Mouse (Mus musculus) hindbrain, embryonic 14.5 days (tissue): ENCODE data around the gene Iqcf5. TPM values are rescaled to one million over a fixed set of nuclear protein-coding genes. Genes with fewer than 3 reads are reported as not detected.

Experiments used
- ATAC-seq: fragments of 200-750 bp; cut with Nextera tagmentation; 2 replicates; pipeline ENCODE4 v1.8.0; 2017; ENCODE audit warnings: moderate number of reproducible peaks, mild to moderate bottlenecking, moderate TSS enrichment, moderate library complexity; ENCODE audit not compliant: low FRiP score
- DNase-seq: peaks from one replicate; pipeline ENCODE4 v3.0.0-alpha.2; 2015; ENCODE audit warnings: low spot score
- H3K27ac ChIP-seq: fragments of 300-500 bp; sonication (generic); 2 replicates; pipeline ENCODE4 v1.5.1; 2014; ENCODE audit warnings: mild to moderate bottlenecking, moderate library complexity
- H3K27me3 ChIP-seq: fragments of 300-500 bp; sonication (generic); 2 replicates; pipeline ENCODE4 v1.6.1; 2014; ENCODE audit warnings: mild to moderate bottlenecking, low read length, mixed read lengths; ENCODE audit not compliant: control insufficient read depth, insufficient read depth
- H3K36me3 ChIP-seq: fragments of 300-500 bp; sonication (generic); replicated peaks from 2 replicates; pipeline ENCODE4 v1.6.1; 2014; ENCODE audit not compliant: control insufficient read depth, insufficient read depth
- H3K4me1 ChIP-seq: fragments of 300-500 bp; sonication (generic); replicated peaks from 2 replicates; pipeline ENCODE4 v1.6.1; 2014; ENCODE audit warnings: antibody characterized with exemption, low read length, mixed read lengths; ENCODE audit not compliant: control insufficient read depth, insufficient read depth
- H3K4me2 ChIP-seq: fragments of 300-500 bp; sonication (generic); replicated peaks from 2 replicates; pipeline ENCODE4 v1.6.1; 2014; ENCODE audit warnings: mild to moderate bottlenecking, moderate library complexity
- H3K4me3 ChIP-seq: fragments of 300-500 bp; sonication (generic); replicated peaks from 2 replicates; pipeline ENCODE4 v1.5.1; 2014; ENCODE audit warnings: mild to moderate bottlenecking, low read length
- H3K9ac ChIP-seq: fragments of 300-500 bp; sonication (generic); 2 replicates; pipeline ENCODE4 v1.6.1; 2014
- H3K9me3 ChIP-seq: fragments of 300-500 bp; sonication (generic); 2 replicates; pipeline ENCODE4 v1.6.1; 2016; ENCODE audit warnings: low read length; ENCODE audit not compliant: control insufficient read depth
- WGBS: fragments of 180-500 bp; shearing (Covaris S2); extraction: QIAGEN DNeasy Blood & Tissue Kit; methylation state at CpG from one replicate; pipeline ENCODE4 v1.1.7; 2014; 5-methylcytosine and 5-hydroxymethylcytosine counted together
- polyA plus RNA-seq: library from polyadenylated mRNA; unstranded; fragments of >200 nt; fragmentation: Nextera tagmentation; extraction: Ambion mirVana; gene quantifications from 2 replicates; pipeline ENCODE4 v1.2.1, GENCODE M21; 2014

Iqcf5 gene
- polyA plus RNA-seq, 1 experiment from 2014 or later, result not detected

- Histone ChIP-seq H3K9me3 (no peaks in the 10 kb centered on the region), H3K4me2 (no peak overlapping the region), H3K27me3 (no peaks in the 10 kb centered on the region), H3K4me1 (no peaks in the 10 kb centered on the region), H3K4me3 (no peak overlapping the region), H3K9ac (no peak overlapping the region), H3K36me3 (no peaks in the 10 kb centered on the region), H3K27ac (no peak overlapping the region)
- ATAC-seq (no peak), DNase-seq (no peak)
- WGBS, result 89% methylated on average over 22 of the region's 22 CpGs
Measured at GRCm38 (mm10) chr9:106501846-106502245, 12.5 kb upstream of the Iqcf5 start.

DNA sequence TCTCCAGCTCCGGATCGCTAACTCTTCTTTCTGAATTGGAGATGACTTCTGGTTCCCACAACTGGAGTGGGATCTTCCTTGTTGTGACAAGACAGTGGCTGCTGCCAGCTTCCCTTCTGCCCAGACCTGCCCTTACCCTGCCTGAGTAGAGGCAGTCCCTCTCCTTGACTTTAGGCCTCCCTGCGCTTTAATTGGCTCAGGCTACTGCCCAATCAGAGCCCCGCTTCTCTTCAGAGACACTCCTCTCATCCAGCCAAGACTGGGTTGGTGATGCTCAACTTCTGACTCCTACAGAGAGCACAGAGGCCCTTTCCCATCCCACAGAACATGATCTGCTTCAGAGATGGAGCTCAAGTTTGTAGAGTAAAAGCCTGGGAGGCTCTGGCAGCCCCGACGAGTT, 10.1 kb upstream of the Iqcf5 start:
- ATAC-seq, result no peak
- 75% methylated on average over 6 of the region's 6 CpGs for WGBS

DNA sequence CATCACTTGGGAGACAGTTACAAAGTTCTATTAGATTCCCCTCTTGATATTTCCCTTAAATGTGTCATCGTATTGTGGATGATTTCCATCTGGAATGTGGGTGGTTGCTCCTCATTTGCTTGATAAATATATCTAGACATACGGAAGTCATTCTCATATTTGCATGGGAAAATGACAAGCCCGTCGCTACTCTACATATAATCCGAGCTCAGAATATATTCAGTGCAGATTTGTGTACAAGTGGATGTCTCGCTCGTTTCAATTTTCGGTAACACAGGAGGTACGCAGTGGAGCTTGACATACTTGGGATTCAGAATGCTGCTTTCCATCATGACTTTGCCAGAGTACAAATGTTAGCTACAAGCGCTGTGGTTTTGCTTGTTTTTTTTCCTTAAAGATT, 5.0 kb upstream of the Iqcf5 start:
- WGBS, result 94% methylated on average over 10 of the region's 10 CpGs
- Histone ChIP-seq H3K4me3 (no peak overlapping the region), H3K4me2 (no peak overlapping the region), H3K27ac (no peak overlapping the region), H3K27me3 (no peaks in the 10 kb centered on the region), H3K9me3 (no peaks in the 10 kb centered on the region), H3K4me1 (no peaks in the 10 kb centered on the region), H3K9ac (no peak overlapping the region), H3K36me3 (no peaks in the 10 kb centered on the region)
- ATAC-seq (no peak), DNase-seq (no peak)

More for the DNA sequence above, 10.1 kb upstream of the Iqcf5 start:
- Histone ChIP-seq H3K9ac (no peak overlapping the region), H3K9me3 (no peaks in the 10 kb centered on the region), H3K4me2 (no peak overlapping the region), H3K4me1 (no peaks in the 10 kb centered on the region), H3K4me3 (no peak overlapping the region), H3K27me3 (no peaks in the 10 kb centered on the region), H3K27ac (no peak overlapping the region), H3K36me3 (no peaks in the 10 kb centered on the region)
- DNase-seq, result no peak

DNA sequence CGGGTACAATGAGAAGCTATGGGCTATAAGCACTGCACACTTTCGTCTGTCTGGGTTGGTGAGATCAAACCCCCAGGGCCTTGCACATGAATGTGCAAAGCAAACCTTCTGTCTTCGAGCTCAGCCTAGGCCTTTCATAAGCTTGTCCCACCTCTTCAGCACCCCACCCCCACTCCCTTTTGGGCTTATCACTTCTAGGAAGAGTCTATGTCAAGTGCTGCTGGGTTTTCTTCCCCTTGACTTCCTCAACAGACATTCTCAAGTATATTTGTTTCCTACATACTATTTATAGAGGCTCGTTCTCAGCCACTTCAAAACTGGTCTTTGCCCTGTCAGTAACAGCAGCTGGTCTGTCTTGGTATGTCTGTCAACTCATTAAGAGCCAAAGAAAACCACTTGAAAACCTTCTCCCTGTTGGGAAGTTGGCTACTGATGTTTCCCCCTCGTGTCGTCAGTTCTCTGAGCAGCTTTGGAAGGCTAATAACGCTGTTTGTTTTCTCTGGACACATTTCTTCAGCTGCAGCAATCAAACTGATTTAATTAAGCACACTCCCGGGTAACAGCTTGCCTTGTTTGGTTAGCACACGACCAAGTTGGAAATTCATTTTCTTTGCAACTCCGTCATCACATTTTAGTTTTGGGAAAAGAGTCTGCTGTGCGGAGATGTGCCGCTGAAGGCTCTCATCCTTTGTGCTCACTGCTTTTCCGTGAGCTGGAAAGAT, 1.5 kb upstream of the Iqcf5 start:
- no peaks in the 10 kb centered on the region for H3K9me3 ChIP-seq
- ATAC-seq (no peak), DNase-seq (no peak)
- no peak overlapping the region for H3K4me3 ChIP-seq
- no peaks in the 10 kb centered on the region for H3K27me3 ChIP-seq
- no peaks in the 10 kb centered on the region for H3K4me1 ChIP-seq
- no peak overlapping the region for H3K27ac ChIP-seq
- 69% methylated on average over 13 of the region's 13 CpGs for WGBS
- H3K9ac ChIP-seq, result no peak overlapping the region
- H3K4me2 ChIP-seq, result no peak overlapping the region
- no peaks in the 10 kb centered on the region for H3K36me3 ChIP-seq

- 79% methylated on average over 6 of the region's 6 CpGs for WGBS
- H3K9me3 ChIP-seq, result no peaks in the 10 kb centered on the region
- no peak overlapping the region for H3K27ac ChIP-seq
- DNase-seq (no peak), ATAC-seq (no peak)
- H3K4me3 ChIP-seq, result no peak overlapping the region
- H3K36me3 ChIP-seq, result no peaks in the 10 kb centered on the region
- no peaks in the 10 kb centered on the region for H3K4me1 ChIP-seq
- no peaks in the 10 kb centered on the region for H3K27me3 ChIP-seq
- H3K9ac ChIP-seq, result no peak overlapping the region
- no peak overlapping the region for H3K4me2 ChIP-seq
Measured at GRCm38 (mm10) chr9:106513566-106513965, 807 bp upstream of the Iqcf5 start.

DNA sequence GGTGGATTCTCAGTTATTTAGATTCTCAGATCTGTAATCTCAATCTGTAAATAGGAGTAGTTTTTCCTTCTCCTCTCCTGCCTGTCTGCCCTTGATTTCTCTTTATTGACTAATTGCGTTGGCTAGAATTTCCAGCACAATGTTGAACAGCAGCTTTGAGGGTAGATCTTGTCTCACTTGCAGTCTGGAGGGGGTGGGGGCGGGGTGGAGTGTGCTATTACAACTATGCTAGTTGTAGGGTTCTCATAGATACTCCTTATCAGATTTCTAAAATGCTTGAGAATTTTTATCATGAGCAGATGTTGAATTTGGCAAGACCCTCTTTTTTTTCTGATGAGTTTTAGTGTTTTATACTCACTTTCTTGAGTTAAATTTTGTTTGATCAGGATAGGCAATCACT, 5.1 kb downstream of the Iqcf5 start:
- Histone ChIP-seq H3K27ac (no peak overlapping the region), H3K4me2 (no peak overlapping the region), H3K36me3 (no peaks in the 10 kb centered on the region), H3K27me3 (no peaks in the 10 kb centered on the region), H3K9me3 (no peaks in the 10 kb centered on the region), H3K4me1 (no peaks in the 10 kb centered on the region), H3K9ac (no peak overlapping the region), H3K4me3 (no peak overlapping the region)
- no peak for ATAC-seq
- 84% methylated on average over 2 of the region's 2 CpGs for WGBS
- no peak for DNase-seq

DNA sequence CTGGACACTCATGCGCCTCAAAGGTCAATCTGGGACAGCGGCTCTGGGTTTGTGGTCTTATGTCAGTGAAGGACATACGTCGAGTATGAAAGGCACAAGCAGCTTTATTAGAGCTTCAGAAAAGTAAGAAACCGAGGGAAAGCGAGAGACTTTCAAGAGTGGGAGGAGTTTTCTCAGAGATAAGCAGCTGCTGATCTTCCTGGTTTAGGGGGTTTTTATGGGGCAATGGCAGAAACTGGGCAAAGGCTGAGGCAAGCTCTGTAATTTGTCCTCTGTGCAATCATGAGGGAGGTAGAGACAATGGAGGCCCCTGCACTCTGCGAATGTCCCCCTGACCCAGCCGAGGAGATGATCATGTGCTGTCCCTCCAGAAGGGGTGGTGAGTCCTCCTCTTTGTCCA, 5.5 kb downstream of the Iqcf5 start:
- H3K36me3 ChIP-seq, result no peaks in the 10 kb centered on the region
- H3K27ac ChIP-seq, result no peak overlapping the region
- no peak overlapping the region for H3K9ac ChIP-seq
- H3K4me1 ChIP-seq, result no peaks in the 10 kb centered on the region
- H3K9me3 ChIP-seq, result no peaks in the 10 kb centered on the region
- H3K27me3 ChIP-seq, result no peaks in the 10 kb centered on the region
- H3K4me2 ChIP-seq, result no peak overlapping the region
- DNase-seq (no peak), ATAC-seq (no peak)
- WGBS, result 88% methylated on average over 8 of the region's 8 CpGs
- no peak overlapping the region for H3K4me3 ChIP-seq

DNA sequence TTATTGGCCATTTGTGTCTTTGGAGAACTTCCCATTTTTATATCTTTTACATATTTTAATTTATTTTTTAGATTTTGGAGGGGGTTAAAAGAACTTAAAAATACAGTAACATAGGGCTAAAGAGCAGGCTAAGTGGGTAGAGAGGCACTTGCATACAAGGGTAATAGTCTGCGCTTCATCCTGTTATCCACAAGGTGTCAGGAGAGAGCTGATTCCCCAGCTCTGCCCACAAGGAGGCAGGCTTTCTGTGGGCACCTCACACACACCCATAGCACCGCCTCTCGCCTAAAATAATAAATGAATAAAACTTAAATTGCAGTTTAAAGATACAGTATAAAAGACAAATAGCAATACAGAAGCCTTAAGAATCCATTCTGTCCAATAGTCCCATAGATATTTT, 17.5 kb downstream of the Iqcf5 start:
- no peaks in the 10 kb centered on the region for H3K4me1 ChIP-seq
- no peak overlapping the region for H3K9ac ChIP-seq
- no peaks in the 10 kb centered on the region for H3K27me3 ChIP-seq
- H3K4me3 ChIP-seq, result no peak overlapping the region
- no peaks in the 10 kb centered on the region for H3K36me3 ChIP-seq
- no peak overlapping the region for H3K4me2 ChIP-seq
- H3K9me3 ChIP-seq, result no peaks in the 10 kb centered on the region
- ATAC-seq (no peak), DNase-seq (peak; percentile 48)
- 29% methylated on average over 3 of the region's 3 CpGs for WGBS
- no peak overlapping the region for H3K27ac ChIP-seq

DNA sequence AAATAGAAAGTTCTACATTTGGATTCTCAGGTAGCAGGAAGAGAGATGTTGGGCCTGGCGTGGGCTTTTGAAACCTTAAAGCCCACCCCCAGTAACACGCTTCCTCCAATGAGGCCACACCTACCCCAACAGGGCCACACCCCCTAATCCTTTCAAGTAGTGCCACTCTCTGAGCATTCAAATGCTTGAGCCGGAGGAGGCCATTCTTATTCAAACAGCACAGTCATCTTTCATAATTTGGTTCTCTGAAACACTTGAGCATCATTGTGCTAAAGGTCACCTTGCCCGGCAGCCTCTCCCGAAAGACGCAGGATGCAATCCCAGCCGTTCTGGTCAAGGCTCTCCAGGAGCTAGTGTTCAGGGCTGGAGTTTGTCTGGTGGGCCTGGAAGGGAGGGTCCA, 19.9 kb downstream of the Iqcf5 start:
- H3K36me3 ChIP-seq, result no peaks in the 10 kb centered on the region
- ATAC-seq, result no peak
- H3K9me3 ChIP-seq, result no peaks in the 10 kb centered on the region
- H3K4me1 ChIP-seq, result no peaks in the 10 kb centered on the region
- no peak overlapping the region for H3K27ac ChIP-seq
- 91% methylated on average over 7 of the region's 7 CpGs for WGBS
- H3K9ac ChIP-seq, result no peak overlapping the region
- H3K27me3 ChIP-seq, result no peaks in the 10 kb centered on the region
- no peak for DNase-seq
- H3K4me2 ChIP-seq, result no peak overlapping the region
- H3K4me3 ChIP-seq, result no peak overlapping the region

DNA sequence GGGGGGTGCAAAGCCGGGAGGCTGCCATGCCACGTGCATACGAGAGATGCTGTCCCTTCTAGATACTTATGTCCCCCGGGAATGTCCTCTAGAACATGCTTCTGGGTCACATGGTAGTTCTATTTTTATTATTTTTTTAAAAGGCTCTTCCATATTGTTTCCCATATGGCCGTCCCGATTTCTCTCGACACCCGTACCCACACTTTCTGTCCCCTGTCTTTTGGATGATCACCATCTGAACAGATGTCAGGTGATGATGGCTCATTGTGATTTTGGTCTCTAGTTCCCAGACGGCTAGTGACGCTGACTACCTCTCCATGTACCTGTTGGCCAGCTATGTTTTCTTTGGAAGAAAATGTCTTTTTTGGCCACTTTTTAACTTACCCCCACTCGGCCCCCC, 20.6 kb downstream of the Iqcf5 start:
- 92% methylated on average over 11 of the region's 11 CpGs for WGBS
- no peak overlapping the region for H3K4me3 ChIP-seq
- no peak overlapping the region for H3K9ac ChIP-seq
- no peak for ATAC-seq
- DNase-seq, result no peak
- H3K36me3 ChIP-seq, result no peaks in the 10 kb centered on the region
- H3K4me1 ChIP-seq, result no peaks in the 10 kb centered on the region
- H3K27me3 ChIP-seq, result no peaks in the 10 kb centered on the region
- no peak overlapping the region for H3K27ac ChIP-seq
- no peaks in the 10 kb centered on the region for H3K9me3 ChIP-seq
- no peak overlapping the region for H3K4me2 ChIP-seq
